Mouse (Mus musculus): ENCODE data around the gene Gm49373. TPM values are rescaled to one million over a fixed set of nuclear protein-coding genes. Genes with fewer than 3 reads are reported as not detected.
"Not testable (repeated sequence)": the region's sequence is repeated elsewhere in the genome, so short reads cannot be mapped to it uniquely, and the experiment has no call there.

Gene Gm49373
- polyA plus RNA-seq, 1 experiment from 2014 or later = 1.0 TPM

- peak overlapping the region; percentile 80 for H3K9ac ChIP-seq
- H3K4me1 ChIP-seq = peaks cover 15% of the 10 kb centered on the region
- peaks cover 42% of the 10 kb centered on the region for H3K36me3 ChIP-seq
- no peak for ATAC-seq (ENCODE audit: insufficient number of reproducible peaks, low FRiP score, low TSS enrichment, low read depth)
- H3K9me3 ChIP-seq (replicated peaks) = no peaks in the 10 kb centered on the region
- peak overlapping the region; percentile 85 for H3K4me2 ChIP-seq (replicated peaks)
- peak overlapping the region; percentile 93 for H3K4me3 ChIP-seq (replicated peaks)
- no peak overlapping the region for H3K27ac ChIP-seq (replicated peaks)
- WGBS = 11% methylated on average over 4 of the region's 4 CpGs
- no peaks in the 10 kb centered on the region for H3K27me3 ChIP-seq
These were observed 255 bp downstream of the Gm49373 start for GRCm38 (mm10) chr9:21072641-21073040.

- H3K27ac ChIP-seq (replicated peaks) = no peak within 1 kb of the TSS
- no peaks in the 10 kb centered on the region for H3K27me3 ChIP-seq
- no peak for ATAC-seq (ENCODE audit: insufficient number of reproducible peaks, low FRiP score, low TSS enrichment, low read depth)
- H3K4me1 ChIP-seq = peaks cover 4% of the 10 kb centered on the region; the same call in 1 of the 2 replicates
- H3K9me3 ChIP-seq (replicated peaks) = no peaks in the 10 kb centered on the region
- 87% methylated on average over 27 of the region's 27 CpGs for WGBS
- H3K36me3 ChIP-seq = peaks cover 44% of the 10 kb centered on the region
- H3K4me3 ChIP-seq (replicated peaks) = no peak within 1 kb of the TSS
- H3K4me2 ChIP-seq (replicated peaks) = no peak within 1 kb of the TSS
- H3K9ac ChIP-seq = no peak within 1 kb of the TSS
These were observed 5.8 kb downstream of the Gm49373 start, which contains the start of gene Zglp1 for GRCm38 (mm10) chr9:21067006-21067684. Gene Zglp1, minus strand, starts transcription at chr9:21067093.

- WGBS = 76% methylated on average over 2 of the region's 2 CpGs
- no peak overlapping the region for H3K4me2 ChIP-seq (replicated peaks)
- H3K27me3 ChIP-seq = no peaks in the 10 kb centered on the region
- H3K9me3 ChIP-seq (replicated peaks) = no peaks in the 10 kb centered on the region
- H3K4me1 ChIP-seq = no peaks in the 10 kb centered on the region
- H3K4me3 ChIP-seq (replicated peaks) = no peak overlapping the region
- no peak overlapping the region for H3K27ac ChIP-seq (replicated peaks)
- peaks cover 39% of the 10 kb centered on the region for H3K36me3 ChIP-seq
- no peak overlapping the region for H3K9ac ChIP-seq
- ATAC-seq (ENCODE audit: insufficient number of reproducible peaks, low FRiP score, low TSS enrichment, low read depth) = no peak
These were observed 10.0 kb downstream of the Gm49373 start for GRCm38 (mm10) chr9:21062928-21063327.

- no peaks in the 10 kb centered on the region for H3K36me3 ChIP-seq
- no peak overlapping the region for H3K4me2 ChIP-seq (replicated peaks)
- WGBS = 63% methylated on average over 10 of the region's 10 CpGs
- H3K9ac ChIP-seq = no peak overlapping the region
- no peaks in the 10 kb centered on the region for H3K27me3 ChIP-seq
- no peak overlapping the region for H3K27ac ChIP-seq (replicated peaks)
- H3K4me3 ChIP-seq (replicated peaks) = no peak overlapping the region
- no peak for ATAC-seq (ENCODE audit: insufficient number of reproducible peaks, low FRiP score, low TSS enrichment, low read depth)
- H3K9me3 ChIP-seq (replicated peaks) = no peaks in the 10 kb centered on the region
- H3K4me1 ChIP-seq = no peaks in the 10 kb centered on the region
These were observed 21.3 kb downstream of the Gm49373 start for GRCm38 (mm10) chr9:21051578-21051977.

- Histone ChIP-seq H3K4me3 (replicated peaks) (no peak overlapping the region), H3K4me2 (replicated peaks) (no peak overlapping the region), H3K27me3 (peaks cover 5% of the 10 kb centered on the region; the same call in 1 of the 2 replicates), H3K4me1 (no peaks in the 10 kb centered on the region), H3K27ac (replicated peaks) (no peak overlapping the region), H3K9me3 (replicated peaks) (no peaks in the 10 kb centered on the region), H3K36me3 (no peaks in the 10 kb centered on the region), H3K9ac (no peak overlapping the region)
- no peak for ATAC-seq (ENCODE audit: insufficient number of reproducible peaks, low FRiP score, low TSS enrichment, low read depth)
- 78% methylated on average over 3 of the region's 3 CpGs for WGBS
These were observed 27.7 kb downstream of the Gm49373 start for GRCm38 (mm10) chr9:21045235-21045634.

GRCm38 (mm10) chr9:21044785-21045184 lies 28.1 kb downstream of the Gm49373 start:
- H3K4me1 ChIP-seq; H3K4me3 ChIP-seq (replicated peaks); H3K9ac ChIP-seq; H3K4me2 ChIP-seq (replicated peaks); H3K36me3 ChIP-seq; ATAC-seq (ENCODE audit: insufficient number of reproducible peaks, low FRiP score, low TSS enrichment, low read depth); H3K9me3 ChIP-seq (replicated peaks); H3K27ac ChIP-seq (replicated peaks); H3K27me3 ChIP-seq: not testable (repeated sequence)
- WGBS = 61% methylated on average over 1 of the region's 1 CpGs

- no peak overlapping the region for H3K4me3 ChIP-seq (replicated peaks)
- 81% methylated on average over 4 of the region's 4 CpGs for WGBS
- no peak overlapping the region for H3K27ac ChIP-seq (replicated peaks)
- H3K4me1 ChIP-seq = no peaks in the 10 kb centered on the region
- H3K27me3 ChIP-seq = peaks cover 21% of the 10 kb centered on the region
- ATAC-seq (ENCODE audit: insufficient number of reproducible peaks, low FRiP score, low TSS enrichment, low read depth) = no peak
- no peak overlapping the region for H3K9ac ChIP-seq
- no peaks in the 10 kb centered on the region for H3K9me3 ChIP-seq (replicated peaks)
- no peak overlapping the region for H3K4me2 ChIP-seq (replicated peaks)
- H3K36me3 ChIP-seq = no peaks in the 10 kb centered on the region
These were observed 29.3 kb downstream of the Gm49373 start for GRCm38 (mm10) chr9:21043563-21043962.

GRCm38 (mm10) chr9:21041308-21041707 lies 31.6 kb downstream of the Gm49373 start:
- no peak overlapping the region for H3K27ac ChIP-seq (replicated peaks)
- no peak overlapping the region for H3K9ac ChIP-seq
- ATAC-seq (ENCODE audit: insufficient number of reproducible peaks, low FRiP score, low TSS enrichment, low read depth) = no peak
- H3K27me3 ChIP-seq = peaks cover 43% of the 10 kb centered on the region
- H3K4me2 ChIP-seq (replicated peaks) = no peak overlapping the region
- H3K36me3 ChIP-seq = no peaks in the 10 kb centered on the region
- H3K4me3 ChIP-seq (replicated peaks) = no peak overlapping the region
- H3K9me3 ChIP-seq (replicated peaks) = no peaks in the 10 kb centered on the region
- 28% methylated on average over 4 of the region's 4 CpGs for WGBS
- H3K4me1 ChIP-seq = peaks cover 15% of the 10 kb centered on the region

GRCm38 (mm10) chr9:21039779-21040178 lies 33.1 kb downstream of the Gm49373 start:
- H3K27ac ChIP-seq (replicated peaks) = no peak overlapping the region
- H3K27me3 ChIP-seq = peaks cover 58% of the 10 kb centered on the region
- no peak overlapping the region for H3K4me2 ChIP-seq (replicated peaks)
- no peak overlapping the region for H3K4me3 ChIP-seq (replicated peaks)
- 61% methylated on average over 3 of the region's 3 CpGs for WGBS
- peaks cover 19% of the 10 kb centered on the region for H3K4me1 ChIP-seq
- no peak overlapping the region for H3K9ac ChIP-seq
- no peaks in the 10 kb centered on the region for H3K36me3 ChIP-seq
- ATAC-seq (ENCODE audit: insufficient number of reproducible peaks, low FRiP score, low TSS enrichment, low read depth) = no peak
- H3K9me3 ChIP-seq (replicated peaks) = no peaks in the 10 kb centered on the region

GRCm38 (mm10) chr9:21037481-21037891 lies 35.4 kb downstream of the Gm49373 start:
- no peak; the same call in 1 of the 2 replicates for ATAC-seq (ENCODE audit: insufficient number of reproducible peaks, low FRiP score, low TSS enrichment, low read depth)
- H3K4me1 ChIP-seq = peaks cover 35% of the 10 kb centered on the region

GRCm38 (mm10) chr9:21036666-21037065 lies 36.2 kb downstream of the Gm49373 start:
- 1% methylated on average over 22 of the region's 22 CpGs for WGBS
- no peak for ATAC-seq (ENCODE audit: insufficient number of reproducible peaks, low FRiP score, low TSS enrichment, low read depth)
- Histone ChIP-seq H3K27me3 (peaks cover 88% of the 10 kb centered on the region), H3K27ac (replicated peaks) (no peak overlapping the region), H3K4me3 (replicated peaks) (peak overlapping the region; percentile 40; the same call in 1 of the 2 replicates), H3K4me1 (peaks cover 43% of the 10 kb centered on the region), H3K4me2 (replicated peaks) (peak overlapping the region; percentile 72; the same call in 1 of the 2 replicates), H3K9me3 (replicated peaks) (no peaks in the 10 kb centered on the region), H3K36me3 (no peaks in the 10 kb centered on the region), H3K9ac (no peak overlapping the region)

More at GRCm38 (mm10) chr9:21037481-21037891, 35.4 kb downstream of the Gm49373 start:
- no peaks in the 10 kb centered on the region for H3K9me3 ChIP-seq (replicated peaks)
- no peaks in the 10 kb centered on the region for H3K36me3 ChIP-seq
- peaks cover 80% of the 10 kb centered on the region for H3K27me3 ChIP-seq
- no peak overlapping the region for H3K9ac ChIP-seq
- 1% methylated on average over 31 of the region's 31 CpGs for WGBS
- no peak overlapping the region for H3K27ac ChIP-seq (replicated peaks)
- peak overlapping the region; percentile 72 for H3K4me2 ChIP-seq (replicated peaks)
- peak overlapping the region; percentile 40 for H3K4me3 ChIP-seq (replicated peaks)

GRCm38 (mm10) chr9:21036161-21036560 lies 36.7 kb downstream of the Gm49373 start:
- H3K4me2 ChIP-seq (replicated peaks) = 0 out of 2 replicates have a peak overlapping the region, but pooled peaks have one; percentile 72
- H3K36me3 ChIP-seq = no peaks in the 10 kb centered on the region
- ATAC-seq (ENCODE audit: insufficient number of reproducible peaks, low FRiP score, low TSS enrichment, low read depth) = no peak
- no peak overlapping the region for H3K27ac ChIP-seq (replicated peaks)
- H3K9ac ChIP-seq = no peak overlapping the region
- WGBS = 11% methylated on average over 20 of the region's 20 CpGs
- no peaks in the 10 kb centered on the region for H3K9me3 ChIP-seq (replicated peaks)
- H3K27me3 ChIP-seq = peaks cover 89% of the 10 kb centered on the region
- H3K4me1 ChIP-seq = peaks cover 45% of the 10 kb centered on the region
- no peak overlapping the region for H3K4me3 ChIP-seq (replicated peaks)

Measured in embryonic facial prominence, embryonic 15.5 days (tissue).